Mouse (Mus musculus) forebrain, embryonic 14.5 days (tissue): ENCODE measurements at regions not wholly inside any gene's neighbourhood (a gene's known extent, or its start where the extent isn't known, plus 50 kb on each side); places are given as distances from the start of the nearest gene placed in this dataset.

Experiments
- ATAC-seq: fragments of 200-750 bp; cut with Nextera tagmentation; 2 replicates; pipeline ENCODE4 v1.8.0; 2017; ENCODE audit warnings: mild to moderate bottlenecking, moderate library complexity
- DNase-seq: peaks from one replicate; pipeline ENCODE4 v3.0.0-alpha.2; 2015; ENCODE audit warnings: low spot score
- H3K27ac ChIP-seq: fragments of 300-500 bp; sonication (generic); 2 replicates; pipeline ENCODE4 v1.5.1; 2014; ENCODE audit warnings: low read depth, mild to moderate bottlenecking, control low read depth, low read length, moderate library complexity
- H3K27me3 ChIP-seq: fragments of 300-500 bp; sonication (generic); replicated peaks from 2 replicates; pipeline ENCODE4 v1.6.1; 2014; ENCODE audit warnings: low read length, control low read depth, mixed read lengths; ENCODE audit not compliant: control insufficient read depth, insufficient read depth
- H3K36me3 ChIP-seq: fragments of 300-500 bp; sonication (generic); 2 replicates; pipeline ENCODE4 v1.6.1; 2014; ENCODE audit warnings: low read length, control low read depth; ENCODE audit not compliant: control insufficient read depth, insufficient read depth
- H3K4me1 ChIP-seq: fragments of 300-500 bp; sonication (generic); 2 replicates; pipeline ENCODE4 v1.6.1; 2014; ENCODE audit warnings: antibody characterized with exemption, low read length, control low read depth; ENCODE audit not compliant: control insufficient read depth, insufficient read depth
- H3K4me2 ChIP-seq: fragments of 300-500 bp; sonication (generic); 2 replicates; pipeline ENCODE4 v1.6.1; 2014; ENCODE audit warnings: mild to moderate bottlenecking, control low read depth, low read length
- H3K4me3 ChIP-seq: fragments of 300-500 bp; sonication (generic); 2 replicates; pipeline ENCODE4 v1.5.1; 2014; ENCODE audit warnings: low read depth, low read length, control low read depth
- H3K9ac ChIP-seq: fragments of 300-500 bp; sonication (generic); 2 replicates; pipeline ENCODE4 v1.6.1; 2014; ENCODE audit warnings: mild to moderate bottlenecking, low read length, control low read depth, moderate library complexity
- H3K9me3 ChIP-seq: fragments of 300-500 bp; sonication (generic); replicated peaks from 2 replicates; pipeline ENCODE4 v1.6.1; 2016; ENCODE audit warnings: low read length, control low read depth, mixed read lengths; ENCODE audit not compliant: control insufficient read depth
- WGBS: fragments of 180-500 bp; shearing (Covaris S2); extraction: QIAGEN DNeasy Blood & Tissue Kit; methylation state at CpG from one replicate; pipeline ENCODE4 v1.1.7; 2014; 5-methylcytosine and 5-hydroxymethylcytosine counted together

- H3K4me3 ChIP-seq: no peak overlapping the region
- no peaks in the 10 kb centered on the region for H3K36me3 ChIP-seq
- DNase-seq (peak; percentile 23), ATAC-seq (peak; percentile 20; the same call in 1 of the 2 replicates)
- no peak overlapping the region for H3K4me2 ChIP-seq
- 70% methylated on average over 5 of the region's 5 CpGs for WGBS
- no peaks in the 10 kb centered on the region for H3K4me1 ChIP-seq
- H3K27me3 ChIP-seq: no peaks in the 10 kb centered on the region
- H3K27ac ChIP-seq: no peak overlapping the region
- no peak overlapping the region for H3K9ac ChIP-seq
- no peaks in the 10 kb centered on the region for H3K9me3 ChIP-seq
Observed at GRCm38 (mm10) chr3:31459456-31459855, 149.3 kb upstream of the Slc7a14 start.

- Histone ChIP-seq H3K4me2 (no peak overlapping the region), H3K27ac (no peak overlapping the region), H3K36me3 (no peaks in the 10 kb centered on the region), H3K4me3 (no peak overlapping the region), H3K27me3 (no peaks in the 10 kb centered on the region), H3K9ac (no peak overlapping the region), H3K9me3 (no peaks in the 10 kb centered on the region), H3K4me1 (no peaks in the 10 kb centered on the region)
- WGBS: 61% methylated on average over 4 of the region's 4 CpGs
- DNase-seq (peak; percentile 23), ATAC-seq (peak; percentile 65; the same call in 1 of the 2 replicates)
Observed at GRCm38 (mm10) chr3:31457938-31458337, 147.8 kb upstream of the Slc7a14 start.

GRCm38 (mm10) chr3:31455031-31455430 is 144.9 kb upstream of the Slc7a14 start:
- Histone ChIP-seq H3K36me3 (no peaks in the 10 kb centered on the region), H3K27ac (no peak overlapping the region), H3K4me1 (no peaks in the 10 kb centered on the region), H3K9me3 (no peaks in the 10 kb centered on the region), H3K4me3 (no peak overlapping the region), H3K4me2 (no peak overlapping the region), H3K27me3 (no peaks in the 10 kb centered on the region), H3K9ac (no peak overlapping the region)
- WGBS: 79% methylated on average over 5 of the region's 5 CpGs
- ATAC-seq (no peak), DNase-seq (no peak)

GRCm38 (mm10) chr3:31444861-31445260 is 134.7 kb upstream of the Slc7a14 start:
- no peaks in the 10 kb centered on the region for H3K4me1 ChIP-seq
- H3K9me3 ChIP-seq: no peaks in the 10 kb centered on the region
- H3K27ac ChIP-seq: no peak overlapping the region
- H3K4me2 ChIP-seq: no peak overlapping the region
- no peak overlapping the region for H3K4me3 ChIP-seq
- no peak for DNase-seq
- no peaks in the 10 kb centered on the region for H3K36me3 ChIP-seq
- no peak for ATAC-seq
- 100% methylated on average over 1 of the region's 1 CpGs for WGBS
- H3K27me3 ChIP-seq: no peaks in the 10 kb centered on the region
- no peak overlapping the region for H3K9ac ChIP-seq

- 85% methylated on average over 7 of the region's 7 CpGs for WGBS
Observed at GRCm38 (mm10) chr3:31444311-31444710, 134.1 kb upstream of the Slc7a14 start.

GRCm38 (mm10) chr3:31443894-31444293 is 133.7 kb upstream of the Slc7a14 start:
- Histone ChIP-seq H3K27me3 (no peaks in the 10 kb centered on the region), H3K9me3 (no peaks in the 10 kb centered on the region), H3K4me2 (no peak overlapping the region), H3K9ac (no peak overlapping the region), H3K4me1 (no peaks in the 10 kb centered on the region), H3K4me3 (no peak overlapping the region), H3K36me3 (no peaks in the 10 kb centered on the region), H3K27ac (no peak overlapping the region)
- WGBS: 93% methylated on average over 5 of the region's 5 CpGs
- ATAC-seq (no peak), DNase-seq (no peak)

More at GRCm38 (mm10) chr3:31444311-31444710, 134.1 kb upstream of the Slc7a14 start:
- H3K4me3 ChIP-seq: no peak overlapping the region
- H3K9ac ChIP-seq: no peak overlapping the region
- DNase-seq: no peak
- no peaks in the 10 kb centered on the region for H3K36me3 ChIP-seq
- ATAC-seq: no peak
- no peak overlapping the region for H3K4me2 ChIP-seq
- H3K4me1 ChIP-seq: no peaks in the 10 kb centered on the region
- no peaks in the 10 kb centered on the region for H3K9me3 ChIP-seq
- H3K27me3 ChIP-seq: no peaks in the 10 kb centered on the region
- H3K27ac ChIP-seq: no peak overlapping the region

GRCm38 (mm10) chr3:31440282-31440681 is 130.1 kb upstream of the Slc7a14 start:
- H3K27ac ChIP-seq: no peak overlapping the region
- H3K36me3 ChIP-seq: no peaks in the 10 kb centered on the region
- no peak overlapping the region for H3K4me3 ChIP-seq
- no peak overlapping the region for H3K9ac ChIP-seq
- 81% methylated on average over 2 of the region's 2 CpGs for WGBS
- H3K4me1 ChIP-seq: no peaks in the 10 kb centered on the region
- no peaks in the 10 kb centered on the region for H3K9me3 ChIP-seq
- H3K4me2 ChIP-seq: no peak overlapping the region
- no peak for DNase-seq
- no peak for ATAC-seq
- no peaks in the 10 kb centered on the region for H3K27me3 ChIP-seq

- H3K27me3 ChIP-seq: no peaks in the 10 kb centered on the region
- ATAC-seq (no peak), DNase-seq (peak; percentile 11)
- no peak overlapping the region for H3K9ac ChIP-seq
- no peaks in the 10 kb centered on the region for H3K36me3 ChIP-seq
- H3K4me1 ChIP-seq: no peaks in the 10 kb centered on the region
- no peak overlapping the region for H3K4me3 ChIP-seq
- no peaks in the 10 kb centered on the region for H3K9me3 ChIP-seq
- H3K4me2 ChIP-seq: no peak overlapping the region
- 81% methylated on average over 3 of the region's 3 CpGs for WGBS
- H3K27ac ChIP-seq: no peak overlapping the region
Observed at GRCm38 (mm10) chr3:31437970-31438369, 127.8 kb upstream of the Slc7a14 start.

GRCm38 (mm10) chr3:31435204-31435963 is 125.2 kb upstream of the Slc7a14 start:
- no peaks in the 10 kb centered on the region for H3K9me3 ChIP-seq
- H3K4me3 ChIP-seq: no peak overlapping the region
- no peak overlapping the region for H3K27ac ChIP-seq
- H3K27me3 ChIP-seq: no peaks in the 10 kb centered on the region
- peak; percentile 5 for DNase-seq
- no peaks in the 10 kb centered on the region for H3K36me3 ChIP-seq
- no peak for ATAC-seq
- no peak overlapping the region for H3K4me2 ChIP-seq
- no peak overlapping the region for H3K9ac ChIP-seq
- no peaks in the 10 kb centered on the region for H3K4me1 ChIP-seq
- 84% methylated on average over 3 of the region's 3 CpGs for WGBS
